Mouse (Mus musculus): ENCODE measurements around the gene Metrnl. TPM values are rescaled to one million over a fixed set of nuclear protein-coding genes. Genes with fewer than 3 reads are reported as not detected.
A peak's percentile ranks its signal among the peaks of the same experiment; 100 is the strongest.

Metrnl gene
- polyA plus RNA-seq, 1 experiment from 2014 or later, result 3.2 TPM

GRCm38 (mm10) chr11:121688024-121688423 is 13.3 kb upstream of the Metrnl start:
- Histone ChIP-seq H3K4me2 (no peak overlapping the region), H3K27ac (no peak overlapping the region), H3K4me1 (no peaks in the 10 kb centered on the region), H3K36me3 (replicated peaks) (no peaks in the 10 kb centered on the region), H3K27me3 (no peaks in the 10 kb centered on the region), H3K9me3 (no peaks in the 10 kb centered on the region), H3K4me3 (replicated peaks) (no peak overlapping the region), H3K9ac (no peak overlapping the region)
- ATAC-seq (ENCODE audit: low FRiP score), result no peak
- 88% methylated on average over 2 of the region's 2 CpGs for WGBS

- Histone ChIP-seq H3K9me3 (no peaks in the 10 kb centered on the region), H3K4me3 (replicated peaks) (no peak overlapping the region), H3K9ac (no peak overlapping the region), H3K27me3 (0 out of 2 replicates have a peak, but pooled peaks cover 2% of the 10 kb centered on the region), H3K4me2 (no peak overlapping the region), H3K27ac (no peak overlapping the region), H3K36me3 (replicated peaks) (no peaks in the 10 kb centered on the region), H3K4me1 (no peaks in the 10 kb centered on the region)
- WGBS, result 82% methylated on average over 5 of the region's 5 CpGs
- ATAC-seq (ENCODE audit: low FRiP score), result no peak
Measured at GRCm38 (mm10) chr11:121695304-121696064, 5.9 kb upstream of the Metrnl start.

GRCm38 (mm10) chr11:121697271-121697670 is 4.1 kb upstream of the Metrnl start:
- Histone ChIP-seq H3K36me3 (replicated peaks) (no peaks in the 10 kb centered on the region), H3K27ac (no peak overlapping the region), H3K27me3 (peaks cover 19% of the 10 kb centered on the region), H3K9ac (no peak overlapping the region), H3K9me3 (no peaks in the 10 kb centered on the region), H3K4me1 (peaks cover 5% of the 10 kb centered on the region; the same call in 1 of the 2 replicates), H3K4me2 (no peak overlapping the region), H3K4me3 (replicated peaks) (no peak overlapping the region)
- WGBS, result 82% methylated on average over 4 of the region's 4 CpGs
- no peak for ATAC-seq (ENCODE audit: low FRiP score)

GRCm38 (mm10) chr11:121698381-121698955 is 2.9 kb upstream of the Metrnl start:
- 85% methylated on average over 5 of the region's 5 CpGs for WGBS
- no peak overlapping the region for H3K4me3 ChIP-seq (replicated peaks)
- no peaks in the 10 kb centered on the region for H3K36me3 ChIP-seq (replicated peaks)
- H3K9me3 ChIP-seq, result no peaks in the 10 kb centered on the region
- no peak overlapping the region for H3K4me2 ChIP-seq
- H3K27me3 ChIP-seq, result peaks cover 31% of the 10 kb centered on the region
- H3K9ac ChIP-seq, result no peak overlapping the region
- no peak for ATAC-seq (ENCODE audit: low FRiP score)
- H3K27ac ChIP-seq, result no peak overlapping the region
- peaks cover 16% of the 10 kb centered on the region for H3K4me1 ChIP-seq

GRCm38 (mm10) chr11:121702111-121702894 is 959 bp downstream of the Metrnl start:
- Histone ChIP-seq H3K9ac (peak overlapping the region; percentile 63), H3K36me3 (replicated peaks) (no peaks in the 10 kb centered on the region), H3K9me3 (no peaks in the 10 kb centered on the region), H3K4me1 (peaks cover 21% of the 10 kb centered on the region), H3K4me3 (replicated peaks) (peak overlapping the region; percentile 64), H3K4me2 (peak overlapping the region; percentile 100), H3K27me3 (peaks cover 56% of the 10 kb centered on the region), H3K27ac (no peak overlapping the region)
- under 1% methylated on average over 65 of the region's 69 CpGs for WGBS
- ATAC-seq (ENCODE audit: low FRiP score), result peak; percentile 86

GRCm38 (mm10) chr11:121702895-121703618 is 1.7 kb downstream of the Metrnl start:
- no peaks in the 10 kb centered on the region for H3K9me3 ChIP-seq
- H3K27ac ChIP-seq, result no peak overlapping the region
- ATAC-seq (ENCODE audit: low FRiP score), result 0 out of 2 replicates have a peak, but pooled peaks have one; percentile 31
- no peaks in the 10 kb centered on the region for H3K36me3 ChIP-seq (replicated peaks)
- H3K9ac ChIP-seq, result peak overlapping the region; percentile 63
- H3K4me1 ChIP-seq, result peaks cover 21% of the 10 kb centered on the region
- peak overlapping the region; percentile 64 for H3K4me3 ChIP-seq (replicated peaks)
- peak overlapping the region; percentile 100 for H3K4me2 ChIP-seq
- H3K27me3 ChIP-seq, result peaks cover 56% of the 10 kb centered on the region
- WGBS, result under 1% methylated on average over 40 of the region's 40 CpGs

- H3K4me2 ChIP-seq, result peak overlapping the region; percentile 100
- H3K4me3 ChIP-seq (replicated peaks), result peak overlapping the region; percentile 64
- H3K27ac ChIP-seq, result no peak overlapping the region
- ATAC-seq (ENCODE audit: low FRiP score), result no peak
- H3K27me3 ChIP-seq, result peaks cover 56% of the 10 kb centered on the region
- 14% methylated on average over 16 of the region's 16 CpGs for WGBS
- peak overlapping the region; percentile 63; the same call in 1 of the 2 replicates for H3K9ac ChIP-seq
- no peaks in the 10 kb centered on the region for H3K36me3 ChIP-seq (replicated peaks)
- H3K9me3 ChIP-seq, result no peaks in the 10 kb centered on the region
- H3K4me1 ChIP-seq, result peaks cover 21% of the 10 kb centered on the region
Measured at GRCm38 (mm10) chr11:121703619-121704215, 2.4 kb downstream of the Metrnl start.

- Histone ChIP-seq H3K27me3 (peaks cover 44% of the 10 kb centered on the region), H3K9ac (no peak overlapping the region), H3K36me3 (replicated peaks) (no peaks in the 10 kb centered on the region), H3K27ac (no peak overlapping the region), H3K4me1 (peaks cover 21% of the 10 kb centered on the region), H3K9me3 (no peaks in the 10 kb centered on the region), H3K4me3 (replicated peaks) (no peak overlapping the region), H3K4me2 (no peak overlapping the region)
- ATAC-seq (ENCODE audit: low FRiP score), result no peak
- whole genome bisulfite sequencing, result 50% methylated on average over 7 of the region's 7 CpGs
Measured at GRCm38 (mm10) chr11:121706521-121707005, 5.2 kb downstream of the Metrnl start.

- H3K9me3 ChIP-seq, result no peaks in the 10 kb centered on the region
- no peak for ATAC-seq (ENCODE audit: low FRiP score)
- no peak overlapping the region for H3K4me3 ChIP-seq (replicated peaks)
- H3K36me3 ChIP-seq (replicated peaks), result no peaks in the 10 kb centered on the region
- no peak overlapping the region for H3K27ac ChIP-seq
- H3K4me2 ChIP-seq, result no peak overlapping the region
- peaks cover 17% of the 10 kb centered on the region for H3K27me3 ChIP-seq
- WGBS, result 74% methylated on average over 4 of the region's 4 CpGs
- H3K4me1 ChIP-seq, result no peaks in the 10 kb centered on the region
- H3K9ac ChIP-seq, result no peak overlapping the region
Measured at GRCm38 (mm10) chr11:121709278-121709677, 7.9 kb downstream of the Metrnl start.

GRCm38 (mm10) chr11:121710245-121710644 is 8.9 kb downstream of the Metrnl start:
- H3K9me3 ChIP-seq, result no peaks in the 10 kb centered on the region
- H3K4me3 ChIP-seq (replicated peaks), result no peak overlapping the region
- 94% methylated on average over 5 of the region's 5 CpGs for WGBS
- no peak for ATAC-seq (ENCODE audit: low FRiP score)
- no peak overlapping the region for H3K9ac ChIP-seq
- no peak overlapping the region for H3K27ac ChIP-seq
- no peaks in the 10 kb centered on the region for H3K4me1 ChIP-seq
- H3K27me3 ChIP-seq, result peaks cover 8% of the 10 kb centered on the region
- H3K36me3 ChIP-seq (replicated peaks), result no peaks in the 10 kb centered on the region
- H3K4me2 ChIP-seq, result no peak overlapping the region

GRCm38 (mm10) chr11:121712987-121713386 is 11.6 kb downstream of the Metrnl start:
- no peak overlapping the region for H3K4me3 ChIP-seq (replicated peaks)
- H3K9me3 ChIP-seq, result no peaks in the 10 kb centered on the region
- no peaks in the 10 kb centered on the region for H3K27me3 ChIP-seq
- H3K4me1 ChIP-seq, result no peaks in the 10 kb centered on the region
- ATAC-seq (ENCODE audit: low FRiP score), result no peak
- H3K27ac ChIP-seq, result no peak overlapping the region
- 95% methylated on average over 6 of the region's 6 CpGs for WGBS
- no peak overlapping the region for H3K4me2 ChIP-seq
- H3K9ac ChIP-seq, result no peak overlapping the region
- no peaks in the 10 kb centered on the region for H3K36me3 ChIP-seq (replicated peaks)
